Mouse (Mus musculus) granulocyte monocyte progenitor cell, adult 5-6 weeks (primary cell): Measurements from ENCODE around the gene Foxc2. TPM values are rescaled to one million over a fixed set of nuclear protein-coding genes. Genes with fewer than 3 reads are reported as not detected.

ENCODE experiments used
- ATAC-seq: replicated peaks from 2 replicates; pipeline ENCODE4 v1.8.0; 2016; ENCODE audit warnings: mild to moderate bottlenecking, moderate TSS enrichment, inconsistent platforms; ENCODE audit not compliant: poor library complexity, severe bottlenecking
- total RNA-seq, 2 experiments: library from RNA; stranded (forward) in 1 of 2; stranded (reverse) in 1 of 2; fragments of 200-712, 200-1000 nt in 1 of 2; fragments of >200 nt in 1 of 2; fragmentation: Nextera tagmentation in 1 of 2; gene quantifications; 2 replicates each; pipeline ENCODE4 v1.2.3; 2014 to 2017

The Foxc2 gene
- total RNA-seq (2014; fragmentation: Nextera tagmentation) (not detected in 2 replicates), total RNA-seq (2017) (not detected in 2 replicates)

- ATAC-seq, result no peak
These were observed at the start of gene Foxc2 for GRCm38 (mm10) chr8:121115948-121116347. TSS of gene Foxc2 (plus strand) at chr8:121116171.

GRCm38 (mm10) chr8:121071454-121071853 is 44.5 kb upstream of the Foxc2 start:
- ATAC-seq, result no peak

GRCm38 (mm10) chr8:121072406-121073130 is 43.4 kb upstream of the Foxc2 start:
- ATAC-seq, result no peak

- no peak for ATAC-seq
These were observed 42.5 kb upstream of the Foxc2 start for GRCm38 (mm10) chr8:121073174-121074107.

- no peak for ATAC-seq
These were observed 41.7 kb upstream of the Foxc2 start for GRCm38 (mm10) chr8:121074108-121074847.

- no peak for ATAC-seq
These were observed 41.2 kb upstream of the Foxc2 start for GRCm38 (mm10) chr8:121074848-121075145.

- ATAC-seq, result no peak
These were observed 40.0 kb upstream of the Foxc2 start for GRCm38 (mm10) chr8:121075936-121076335.

GRCm38 (mm10) chr8:121076555-121076954 is 39.4 kb upstream of the Foxc2 start:
- ATAC-seq, result no peak

- no peak for ATAC-seq
These were observed 37.2 kb upstream of the Foxc2 start for GRCm38 (mm10) chr8:121078721-121079120.

GRCm38 (mm10) chr8:121079201-121079600 is 36.8 kb upstream of the Foxc2 start:
- no peak for ATAC-seq

GRCm38 (mm10) chr8:121079944-121080343 is 36.0 kb upstream of the Foxc2 start:
- ATAC-seq, result no peak

- no peak for ATAC-seq
These were observed 35.4 kb upstream of the Foxc2 start for GRCm38 (mm10) chr8:121080361-121081090.

GRCm38 (mm10) chr8:121081398-121081797 is 34.6 kb upstream of the Foxc2 start:
- ATAC-seq, result no peak

- no peak for ATAC-seq
These were observed 33.5 kb upstream of the Foxc2 start for GRCm38 (mm10) chr8:121082218-121083092.

- peak; percentile 43 for ATAC-seq
These were observed 32.7 kb upstream of the Foxc2 start for GRCm38 (mm10) chr8:121083093-121083935.

- ATAC-seq, result no peak
These were observed 32.1 kb upstream of the Foxc2 start for GRCm38 (mm10) chr8:121083936-121084209.

GRCm38 (mm10) chr8:121084210-121084951 is 31.6 kb upstream of the Foxc2 start, which contains the start of gene Foxf1:
TSS of gene Foxf1 (plus strand) at chr8:121084386.
- no peak; the same call in 1 of the 2 replicates for ATAC-seq

GRCm38 (mm10) chr8:121085011-121085410 is 31.0 kb upstream of the Foxc2 start:
- no peak for ATAC-seq
